Mouse (Mus musculus): ENCODE results near the gene Pusl1. TPM values are rescaled to one million over a fixed set of nuclear protein-coding genes. Genes with fewer than 3 reads are reported as not detected.

Pusl1 gene
- polyA plus RNA-seq, 1 experiment from 2014 or later: 28.7 TPM

DNA sequence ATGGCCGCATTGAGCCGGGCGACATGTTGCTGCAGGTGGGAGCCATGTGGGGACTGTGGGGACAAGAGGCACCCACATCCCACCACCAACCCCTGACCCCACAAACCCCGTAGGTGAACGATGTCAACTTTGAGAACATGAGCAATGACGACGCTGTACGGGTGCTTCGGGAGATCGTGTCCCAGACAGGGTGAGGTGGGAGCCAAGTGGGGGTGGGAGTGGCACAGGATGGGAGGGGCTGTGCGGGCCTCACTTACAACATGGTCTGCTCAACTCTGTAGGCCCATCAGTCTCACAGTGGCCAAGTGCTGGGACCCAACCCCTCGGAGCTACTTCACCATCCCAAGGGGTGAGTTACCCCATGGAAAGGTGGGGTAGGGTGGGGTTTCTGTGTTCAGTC, 36.6 kb downstream of the Pusl1 start:
- no peaks in the 10 kb centered on the region for H3K27me3 ChIP-seq
- ATAC-seq (replicated peaks; ENCODE audit: insufficient number of reproducible peaks, insufficient read depth, low FRiP score, low read depth): no peak
- H3K4me1 ChIP-seq (replicated peaks): peaks cover 3% of the 10 kb centered on the region
- no peak overlapping the region for H3K27ac ChIP-seq
- no peak overlapping the region for H3K9ac ChIP-seq
- 93% methylated on average over 12 of the region's 12 CpGs for WGBS
- no peaks in the 10 kb centered on the region for H3K9me3 ChIP-seq (replicated peaks)
- peaks cover 41% of the 10 kb centered on the region for H3K36me3 ChIP-seq
- no peak overlapping the region for H3K4me3 ChIP-seq
- no peak overlapping the region for H3K4me2 ChIP-seq

GRCm38 (mm10) chr4:155853421-155853820, 38.2 kb downstream of the Pusl1 start:
- ATAC-seq (replicated peaks; ENCODE audit: insufficient number of reproducible peaks, insufficient read depth, low FRiP score, low read depth): no peak
- no peak overlapping the region for H3K4me3 ChIP-seq
- no peak overlapping the region for H3K9ac ChIP-seq
- H3K27me3 ChIP-seq: no peaks in the 10 kb centered on the region
- H3K9me3 ChIP-seq (replicated peaks): no peaks in the 10 kb centered on the region
- peaks cover 35% of the 10 kb centered on the region for H3K36me3 ChIP-seq
- no peak overlapping the region for H3K27ac ChIP-seq
- H3K4me1 ChIP-seq (replicated peaks): peaks cover 17% of the 10 kb centered on the region
- no peak overlapping the region for H3K4me2 ChIP-seq
- WGBS: 86% methylated on average over 9 of the region's 9 CpGs

- Histone ChIP-seq H3K9me3 (replicated peaks) (no peaks in the 10 kb centered on the region), H3K4me3 (no peak overlapping the region), H3K27me3 (no peaks in the 10 kb centered on the region), H3K27ac (no peak overlapping the region), H3K4me1 (replicated peaks) (peaks cover 25% of the 10 kb centered on the region), H3K4me2 (no peak overlapping the region), H3K9ac (no peak overlapping the region), H3K36me3 (peaks cover 21% of the 10 kb centered on the region)
- no peak for ATAC-seq (replicated peaks; ENCODE audit: insufficient number of reproducible peaks, insufficient read depth, low FRiP score, low read depth)
- 56% methylated on average over 2 of the region's 2 CpGs for WGBS
Observed at GRCm38 (mm10) chr4:155851951-155852411, 39.6 kb downstream of the Pusl1 start.

DNA sequence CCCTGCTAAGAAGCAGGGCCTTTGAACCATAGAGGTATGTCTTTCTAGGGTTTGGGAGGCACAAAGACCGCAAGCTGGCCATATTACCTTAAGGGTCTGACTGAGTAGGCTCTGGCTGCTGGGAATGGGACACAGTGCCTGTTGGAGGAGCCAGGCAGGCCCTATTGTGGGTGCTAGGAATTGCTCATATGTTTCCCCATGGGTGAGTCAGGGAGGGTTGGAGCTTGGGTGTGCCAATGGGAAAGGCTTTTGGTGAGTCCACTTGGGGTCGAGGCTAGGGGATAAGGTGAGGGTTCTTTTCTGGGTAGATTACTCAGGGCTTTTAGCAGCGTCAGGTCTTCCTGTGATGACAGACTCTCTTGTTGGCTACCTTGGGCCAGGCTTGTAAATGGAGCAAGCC, 40.2 kb downstream of the Pusl1 start:
- Histone ChIP-seq H3K27me3 (no peaks in the 10 kb centered on the region), H3K4me1 (replicated peaks) (peaks cover 31% of the 10 kb centered on the region), H3K27ac (no peak overlapping the region), H3K36me3 (peaks cover 17% of the 10 kb centered on the region), H3K4me3 (no peak overlapping the region), H3K4me2 (no peak overlapping the region), H3K9ac (no peak overlapping the region), H3K9me3 (replicated peaks) (no peaks in the 10 kb centered on the region)
- ATAC-seq (replicated peaks; ENCODE audit: insufficient number of reproducible peaks, insufficient read depth, low FRiP score, low read depth): no peak
- WGBS: 88% methylated on average over 3 of the region's 3 CpGs

DNA sequence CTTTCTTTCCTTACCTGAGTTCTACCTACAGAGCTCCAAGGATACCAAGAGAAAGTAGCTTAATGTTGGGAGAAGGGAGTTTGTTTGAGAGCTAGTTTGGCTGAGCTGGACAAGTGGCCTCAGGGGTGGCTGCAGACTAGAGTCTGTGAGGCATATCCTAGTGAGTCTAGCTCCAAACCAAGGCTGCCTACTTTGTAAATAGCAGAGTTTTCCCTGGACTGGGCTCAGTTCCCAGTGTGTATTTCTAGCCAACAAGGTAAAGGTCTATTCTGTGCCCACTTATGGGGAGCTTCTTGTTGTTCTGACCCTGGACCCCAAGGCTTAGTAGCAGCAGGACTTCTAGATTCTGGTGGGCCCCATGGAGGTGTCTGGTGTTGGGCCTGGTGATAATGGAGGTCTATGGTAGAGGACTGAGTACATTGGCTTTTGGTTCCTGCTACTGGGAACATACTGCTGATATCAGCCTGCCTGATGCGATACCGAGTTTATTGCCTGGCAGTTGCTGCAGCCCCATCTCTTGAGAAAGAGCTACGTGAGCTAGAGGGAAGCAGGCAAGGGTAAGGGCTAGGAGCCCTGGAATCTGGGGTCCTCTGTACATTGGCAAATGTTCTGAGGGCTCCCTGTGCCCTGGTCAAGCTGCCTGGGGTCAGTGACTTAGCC, 41.7 kb downstream of the Pusl1 start:
- Histone ChIP-seq H3K27me3 (no peaks in the 10 kb centered on the region), H3K9ac (no peak overlapping the region), H3K9me3 (replicated peaks) (no peaks in the 10 kb centered on the region), H3K36me3 (peaks cover 5% of the 10 kb centered on the region), H3K27ac (no peak overlapping the region), H3K4me3 (no peak overlapping the region), H3K4me1 (replicated peaks) (peaks cover 32% of the 10 kb centered on the region), H3K4me2 (no peak overlapping the region)
- 85% methylated on average over 3 of the region's 3 CpGs for WGBS
- ATAC-seq (replicated peaks; ENCODE audit: insufficient number of reproducible peaks, insufficient read depth, low FRiP score, low read depth): no peak

GRCm38 (mm10) chr4:155849391-155849790, 42.2 kb downstream of the Pusl1 start:
- no peak overlapping the region for H3K4me2 ChIP-seq
- ATAC-seq (replicated peaks; ENCODE audit: insufficient number of reproducible peaks, insufficient read depth, low FRiP score, low read depth): no peak
- WGBS: 74% methylated on average over 2 of the region's 2 CpGs

DNA sequence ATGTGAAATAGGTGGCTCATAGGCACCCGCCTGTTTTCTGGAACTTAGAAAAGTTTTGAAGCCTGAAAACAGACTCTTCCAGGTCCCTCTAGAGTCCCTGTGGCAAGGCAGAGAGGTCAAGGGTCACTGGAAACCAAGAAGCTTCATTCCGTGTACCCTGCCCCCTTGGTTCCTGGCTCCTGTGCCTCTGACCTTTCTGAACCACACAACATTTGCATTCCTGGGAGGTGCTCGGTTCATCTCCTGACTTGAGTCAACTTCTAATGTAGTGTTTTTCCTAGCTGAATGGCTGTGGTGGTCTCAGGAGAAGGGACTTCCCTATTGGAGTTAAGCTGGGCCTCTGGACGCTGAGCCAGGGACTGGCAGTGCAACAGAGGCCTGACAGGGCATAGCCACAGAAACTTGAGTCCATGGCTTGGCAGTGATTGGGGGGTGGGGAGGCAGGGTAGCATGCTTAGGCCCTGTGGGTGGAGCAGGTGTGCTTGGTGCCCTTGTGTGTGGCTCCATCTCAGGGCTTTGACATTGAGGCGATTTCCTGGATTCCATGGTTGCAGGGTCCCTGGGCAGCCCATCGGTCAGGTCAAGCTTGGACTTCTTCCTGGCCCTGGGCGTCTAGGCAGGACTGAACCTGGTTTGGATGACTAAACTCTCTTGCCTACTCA, 43.0 kb downstream of the Pusl1 start:
- H3K36me3 ChIP-seq: no peaks in the 10 kb centered on the region
- no peaks in the 10 kb centered on the region for H3K27me3 ChIP-seq
- H3K4me2 ChIP-seq: peak overlapping the region; percentile 88
- peaks cover 32% of the 10 kb centered on the region for H3K4me1 ChIP-seq (replicated peaks)
- WGBS: 66% methylated on average over 7 of the region's 7 CpGs
- H3K27ac ChIP-seq: no peak overlapping the region
- H3K4me3 ChIP-seq: peak overlapping the region; percentile 81
- no peaks in the 10 kb centered on the region for H3K9me3 ChIP-seq (replicated peaks)
- no peak for ATAC-seq (replicated peaks; ENCODE audit: insufficient number of reproducible peaks, insufficient read depth, low FRiP score, low read depth)
- H3K9ac ChIP-seq: peak overlapping the region; percentile 83; the same call in 1 of the 2 replicates

More at GRCm38 (mm10) chr4:155849391-155849790, 42.2 kb downstream of the Pusl1 start:
- no peak overlapping the region for H3K4me3 ChIP-seq
- peaks cover 32% of the 10 kb centered on the region for H3K4me1 ChIP-seq (replicated peaks)
- no peaks in the 10 kb centered on the region for H3K27me3 ChIP-seq
- no peaks in the 10 kb centered on the region for H3K9me3 ChIP-seq (replicated peaks)
- peaks cover under 1% of the 10 kb centered on the region for H3K36me3 ChIP-seq
- no peak overlapping the region for H3K9ac ChIP-seq
- H3K27ac ChIP-seq: no peak overlapping the region

GRCm38 (mm10) chr4:155847591-155848352, 43.8 kb downstream of the Pusl1 start:
- no peaks in the 10 kb centered on the region; the same call in 1 of the 2 replicates for H3K36me3 ChIP-seq
- H3K9me3 ChIP-seq (replicated peaks): no peaks in the 10 kb centered on the region
- peak overlapping the region; percentile 88 for H3K4me2 ChIP-seq
- H3K27me3 ChIP-seq: no peaks in the 10 kb centered on the region
- H3K4me3 ChIP-seq: peak overlapping the region; percentile 81
- H3K4me1 ChIP-seq (replicated peaks): peaks cover 32% of the 10 kb centered on the region
- no peak; the same call in none of the 2 replicates for ATAC-seq (replicated peaks; ENCODE audit: insufficient number of reproducible peaks, insufficient read depth, low FRiP score, low read depth)
- H3K9ac ChIP-seq: peak overlapping the region; percentile 83
- WGBS: 2% methylated on average over 61 of the region's 69 CpGs
- peak overlapping the region; percentile 63 for H3K27ac ChIP-seq

GRCm38 (mm10) chr4:155846871-155847578, 44.6 kb downstream of the Pusl1 start, which contains the start of gene Dvl1:
Gene Dvl1, plus strand, starts transcription at chr4:155847402.
- H3K36me3 ChIP-seq: peaks cover 2% of the 10 kb centered on the region; the same call in 1 of the 2 replicates
- H3K4me1 ChIP-seq (replicated peaks): peaks cover 32% of the 10 kb centered on the region
- peak within 1 kb of the TSS; percentile 63 for H3K27ac ChIP-seq
- H3K9me3 ChIP-seq (replicated peaks): no peaks in the 10 kb centered on the region
- no peaks in the 10 kb centered on the region for H3K27me3 ChIP-seq
- ATAC-seq (replicated peaks; ENCODE audit: insufficient number of reproducible peaks, insufficient read depth, low FRiP score, low read depth): peak; percentile 93
- peak within 1 kb of the TSS; percentile 81 for H3K4me3 ChIP-seq
- H3K4me2 ChIP-seq: peak within 1 kb of the TSS; percentile 88
- 2% methylated on average over 64 of the region's 65 CpGs for WGBS
- H3K9ac ChIP-seq: peak within 1 kb of the TSS; percentile 83

DNA sequence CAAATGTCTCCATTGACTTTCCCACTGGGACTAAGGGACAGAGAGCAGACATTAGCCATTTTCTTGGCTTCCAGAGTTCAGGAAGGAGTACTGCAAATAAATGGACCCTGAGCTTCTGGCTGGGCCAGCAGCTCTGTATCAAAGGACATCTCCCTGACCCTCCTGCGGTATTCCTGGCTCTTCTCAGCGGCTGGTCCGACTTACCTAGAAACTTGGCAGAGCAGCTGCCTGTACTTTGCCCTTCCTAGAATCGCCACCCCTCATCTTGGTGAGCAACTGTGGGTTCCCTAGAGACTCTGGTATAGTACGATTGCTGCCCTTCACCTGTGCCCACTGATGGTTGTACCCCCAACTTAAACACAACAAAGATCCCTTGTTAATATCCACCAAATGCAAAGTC, 48.4 kb downstream of the Pusl1 start:
- Histone ChIP-seq H3K36me3 (peaks cover 2% of the 10 kb centered on the region; the same call in 1 of the 2 replicates), H3K9ac (no peak overlapping the region), H3K27me3 (peaks cover 5% of the 10 kb centered on the region; the same call in 1 of the 2 replicates), H3K4me2 (no peak overlapping the region), H3K4me1 (replicated peaks) (peaks cover 45% of the 10 kb centered on the region), H3K9me3 (replicated peaks) (no peaks in the 10 kb centered on the region), H3K4me3 (no peak overlapping the region), H3K27ac (no peak overlapping the region)
- 87% methylated on average over 5 of the region's 5 CpGs for WGBS
- no peak for ATAC-seq (replicated peaks; ENCODE audit: insufficient number of reproducible peaks, insufficient read depth, low FRiP score, low read depth)

Data from heart, embryonic 15.5 days (tissue).